Mouse (Mus musculus) liver, embryonic 11.5 days (tissue): Measurements from ENCODE around the gene Mical2. TPM values are rescaled to one million over a fixed set of nuclear protein-coding genes. Genes with fewer than 3 reads are reported as not detected.

Experiments used
- ATAC-seq: fragments of 200-750 bp; cut with Nextera tagmentation; replicated peaks from 2 replicates; pipeline ENCODE4 v1.8.0; 2017; ENCODE audit warnings: moderate number of reproducible peaks, mild to moderate bottlenecking, moderate TSS enrichment, moderate library complexity; ENCODE audit not compliant: low FRiP score
- DNase-seq: peaks from one replicate; pipeline ENCODE4 v3.0.0-alpha.2; 2017; ENCODE audit warnings: low spot score
- H3K27ac ChIP-seq: fragments of 300-500 bp; sonication (generic); 2 replicates; pipeline ENCODE4 v1.5.1; 2014; ENCODE audit warnings: mild to moderate bottlenecking, low read depth, low read length, control low read depth
- H3K27me3 ChIP-seq: fragments of 300-500 bp; sonication (generic); replicated peaks from 2 replicates; pipeline ENCODE4 v1.6.1; 2014; ENCODE audit warnings: low read length, mixed read lengths; ENCODE audit not compliant: control insufficient read depth, insufficient read depth
- H3K36me3 ChIP-seq: fragments of 300-500 bp; sonication (generic); 2 replicates; pipeline ENCODE4 v1.6.1; 2014; ENCODE audit warnings: mild to moderate bottlenecking, low read length, moderate library complexity, mixed read lengths; ENCODE audit not compliant: control insufficient read depth, insufficient read depth
- H3K4me1 ChIP-seq: fragments of 300-500 bp; sonication (generic); replicated peaks from 2 replicates; pipeline ENCODE4 v1.6.1; 2014; ENCODE audit warnings: low read length, mixed read lengths; ENCODE audit not compliant: control insufficient read depth, insufficient read depth
- H3K4me2 ChIP-seq: fragments of 300-500 bp; sonication (generic); 2 replicates; pipeline ENCODE4 v1.6.1; 2014; ENCODE audit warnings: mild to moderate bottlenecking, control low read depth, moderate library complexity
- H3K4me3 ChIP-seq: fragments of 300-500 bp; sonication (generic); 2 replicates; pipeline ENCODE4 v1.5.1; 2014; ENCODE audit warnings: low read depth, low read length, control low read depth
- H3K9ac ChIP-seq: fragments of 300-500 bp; sonication (generic); 2 replicates; pipeline ENCODE4 v1.6.1; 2014; ENCODE audit warnings: low read depth, low read length, control low read depth
- H3K9me3 ChIP-seq: fragments of 300-500 bp; sonication (generic); 2 replicates; pipeline ENCODE4 v1.6.1; 2016; ENCODE audit warnings: low read length, inconsistent platforms, mixed read lengths; ENCODE audit not compliant: control insufficient read depth
- WGBS: fragments of 180-500 bp; shearing (Covaris S2); extraction: QIAGEN DNeasy Blood & Tissue Kit; methylation state at CpG from one replicate; pipeline ENCODE4 v1.1.7; 2014; 5-methylcytosine and 5-hydroxymethylcytosine counted together
- polyA plus RNA-seq: library from polyadenylated mRNA; unstranded; fragments of >200 nt; fragmentation: Nextera tagmentation; extraction: Ambion mirVana; gene quantifications from 2 replicates; pipeline ENCODE4 v1.2.1, GENCODE M21; 2014

Mical2 gene
- polyA plus RNA-seq, 1 experiment from 2014 or later: 9.3 TPM

GRCm38 (mm10) chr7:112285573-112285972 is 59.9 kb downstream of the Mical2 start:
- no peaks in the 10 kb centered on the region for H3K27me3 ChIP-seq
- H3K4me3 ChIP-seq: no peak overlapping the region
- no peaks in the 10 kb centered on the region for H3K9me3 ChIP-seq
- no peak overlapping the region for H3K27ac ChIP-seq
- H3K4me1 ChIP-seq: peaks cover 3% of the 10 kb centered on the region; the same call in 1 of the 2 replicates
- 0 out of 2 replicates have a peak, but pooled peaks cover 2% of the 10 kb centered on the region for H3K36me3 ChIP-seq
- 65% methylated on average over 8 of the region's 8 CpGs for WGBS
- DNase-seq (no peak), ATAC-seq (no peak)
- no peak overlapping the region for H3K9ac ChIP-seq
- H3K4me2 ChIP-seq: no peak overlapping the region

- H3K27ac ChIP-seq: no peak overlapping the region
- ATAC-seq: no peak
Measured at GRCm38 (mm10) chr7:112288352-112289107, 62.9 kb downstream of the Mical2 start.

GRCm38 (mm10) chr7:112289514-112289913 is 63.9 kb downstream of the Mical2 start:
- no peak overlapping the region for H3K27ac ChIP-seq
- no peak for DNase-seq
- no peaks in the 10 kb centered on the region; the same call in 1 of the 2 replicates for H3K4me1 ChIP-seq

More at GRCm38 (mm10) chr7:112288352-112289107, 62.9 kb downstream of the Mical2 start:
- H3K4me1 ChIP-seq: no peaks in the 10 kb centered on the region; the same call in 1 of the 2 replicates
- H3K27me3 ChIP-seq: no peaks in the 10 kb centered on the region
- H3K9me3 ChIP-seq: no peaks in the 10 kb centered on the region
- 74% methylated on average over 5 of the region's 5 CpGs for WGBS
- no peak overlapping the region for H3K9ac ChIP-seq
- H3K4me3 ChIP-seq: no peak overlapping the region
- 0 out of 2 replicates have a peak, but pooled peaks cover 2% of the 10 kb centered on the region for H3K36me3 ChIP-seq
- DNase-seq: no peak
- H3K4me2 ChIP-seq: no peak overlapping the region

GRCm38 (mm10) chr7:112289990-112290389 is 64.3 kb downstream of the Mical2 start:
- Histone ChIP-seq H3K27me3 (no peaks in the 10 kb centered on the region), H3K4me1 (no peaks in the 10 kb centered on the region; the same call in 1 of the 2 replicates), H3K27ac (no peak overlapping the region), H3K4me3 (no peak overlapping the region), H3K9ac (no peak overlapping the region), H3K4me2 (no peak overlapping the region), H3K9me3 (no peaks in the 10 kb centered on the region), H3K36me3 (0 out of 2 replicates have a peak, but pooled peaks cover 2% of the 10 kb centered on the region)
- ATAC-seq (no peak), DNase-seq (no peak)
- WGBS: 59% methylated on average over 4 of the region's 4 CpGs

More at GRCm38 (mm10) chr7:112289514-112289913, 63.9 kb downstream of the Mical2 start:
- Histone ChIP-seq H3K27me3 (no peaks in the 10 kb centered on the region), H3K36me3 (0 out of 2 replicates have a peak, but pooled peaks cover 2% of the 10 kb centered on the region), H3K4me3 (no peak overlapping the region), H3K9me3 (no peaks in the 10 kb centered on the region), H3K4me2 (no peak overlapping the region), H3K9ac (no peak overlapping the region)
- WGBS: 85% methylated on average over 5 of the region's 5 CpGs
- no peak for ATAC-seq

GRCm38 (mm10) chr7:112293456-112294104 is 67.9 kb downstream of the Mical2 start:
- DNase-seq (no peak), ATAC-seq (no peak)
- Histone ChIP-seq H3K4me2 (no peak overlapping the region), H3K4me3 (no peak overlapping the region), H3K36me3 (0 out of 2 replicates have a peak, but pooled peaks cover 2% of the 10 kb centered on the region), H3K27ac (no peak overlapping the region), H3K27me3 (no peaks in the 10 kb centered on the region), H3K4me1 (peaks cover 5% of the 10 kb centered on the region), H3K9ac (no peak overlapping the region), H3K9me3 (no peaks in the 10 kb centered on the region)
- WGBS: 56% methylated on average over 7 of the region's 7 CpGs

GRCm38 (mm10) chr7:112295426-112296221 is 70.0 kb downstream of the Mical2 start:
- Histone ChIP-seq H3K27me3 (no peaks in the 10 kb centered on the region), H3K4me1 (peaks cover 21% of the 10 kb centered on the region), H3K36me3 (no peaks in the 10 kb centered on the region), H3K27ac (no peak overlapping the region), H3K4me2 (no peak overlapping the region), H3K9ac (no peak overlapping the region), H3K9me3 (no peaks in the 10 kb centered on the region), H3K4me3 (no peak overlapping the region)
- ATAC-seq (no peak), DNase-seq (no peak)
- WGBS: 59% methylated on average over 8 of the region's 8 CpGs

GRCm38 (mm10) chr7:112298032-112298431 is 72.4 kb downstream of the Mical2 start:
- Histone ChIP-seq H3K27ac (peak overlapping the region; percentile 56; the same call in 1 of the 2 replicates), H3K36me3 (no peaks in the 10 kb centered on the region), H3K27me3 (no peaks in the 10 kb centered on the region), H3K9ac (no peak overlapping the region), H3K4me1 (peaks cover 21% of the 10 kb centered on the region), H3K4me2 (no peak overlapping the region), H3K9me3 (no peaks in the 10 kb centered on the region), H3K4me3 (no peak overlapping the region)
- DNase-seq (peak; percentile 43), ATAC-seq (no peak)
- 59% methylated on average over 9 of the region's 9 CpGs for WGBS

- Histone ChIP-seq H3K9me3 (no peaks in the 10 kb centered on the region), H3K4me3 (no peak overlapping the region), H3K27me3 (no peaks in the 10 kb centered on the region), H3K4me1 (peaks cover 21% of the 10 kb centered on the region), H3K9ac (no peak overlapping the region), H3K36me3 (no peaks in the 10 kb centered on the region), H3K27ac (peak overlapping the region; percentile 56), H3K4me2 (no peak overlapping the region)
- WGBS: 66% methylated on average over 3 of the region's 3 CpGs
- DNase-seq: no peak
- ATAC-seq: no peak
Measured at GRCm38 (mm10) chr7:112298871-112299422, 73.3 kb downstream of the Mical2 start.
